Mouse (Mus musculus): ENCODE measurements around the gene Gm20823.
"Not testable (repeated sequence)": the region's sequence is repeated elsewhere in the genome, so short reads cannot be mapped to it uniquely, and the experiment has no call there.

The Gm20823 gene

GRCm38 (mm10) chrY:62464745-62465144 lies at the start of gene Gm20823:
TSS of gene Gm20823 (minus strand) at chrY:62464845.
- DNase-seq (ENCODE audit: low read depth, low spot score), result not testable (repeated sequence)

Measured in 3T3-L1 (cell line).